Mouse (Mus musculus) limb, embryonic 15.5 days (tissue): ENCODE results near the gene Mogs. TPM values are rescaled to one million over a fixed set of nuclear protein-coding genes. Genes with fewer than 3 reads are reported as not detected.

Source experiments
- ATAC-seq: fragments of 200-750 bp; cut with Nextera tagmentation; 2 replicates; pipeline ENCODE4 v1.8.0; 2017; ENCODE audit warnings: low read depth, moderate TSS enrichment; ENCODE audit not compliant: insufficient number of reproducible peaks, low FRiP score, low TSS enrichment
- H3K27ac ChIP-seq: fragments of 300-500 bp; sonication (generic); 2 replicates; pipeline ENCODE4 v1.5.1; 2015; ENCODE audit warnings: moderate library complexity, mild to moderate bottlenecking, inconsistent platforms
- H3K27me3 ChIP-seq: fragments of 300-500 bp; sonication (generic); 2 replicates; pipeline ENCODE4 v1.6.1; 2015; ENCODE audit warnings: inconsistent platforms
- H3K36me3 ChIP-seq: fragments of 300-500 bp; sonication (generic); 2 replicates; pipeline ENCODE4 v1.6.1; 2015; ENCODE audit warnings: inconsistent platforms
- H3K4me1 ChIP-seq: fragments of 300-500 bp; sonication (generic); 2 replicates; pipeline ENCODE4 v1.6.1; 2015; ENCODE audit warnings: inconsistent platforms
- H3K4me2 ChIP-seq: fragments of 300-500 bp; sonication (generic); 2 replicates; pipeline ENCODE4 v1.6.1; 2015; ENCODE audit warnings: mild to moderate bottlenecking, inconsistent platforms
- H3K4me3 ChIP-seq: fragments of 300-500 bp; sonication (generic); 2 replicates; pipeline ENCODE4 v1.5.1; 2015; ENCODE audit warnings: mild to moderate bottlenecking, inconsistent platforms
- H3K9ac ChIP-seq: fragments of 300-500 bp; sonication (generic); 2 replicates; pipeline ENCODE4 v1.6.1; 2015; ENCODE audit warnings: inconsistent platforms
- H3K9me3 ChIP-seq: fragments of 300-500 bp; sonication (generic); 2 replicates; pipeline ENCODE4 v1.6.1; 2016; ENCODE audit warnings: inconsistent platforms
- WGBS: fragments of 180-500 bp; shearing (Covaris S2); methylation state at CpG from one replicate; pipeline ENCODE4 v1.1.7; 2015; 5-methylcytosine and 5-hydroxymethylcytosine counted together
- polyA plus RNA-seq: library from polyadenylated mRNA; unstranded; fragments of >200 nt; fragmentation: Nextera tagmentation; extraction: Ambion mirVana; gene quantifications from 2 replicates; pipeline ENCODE4 v1.2.1, GENCODE M21; 2015

Mogs gene
- polyA plus RNA-seq, 1 experiment from 2014 or later = 53.8 TPM

- Histone ChIP-seq H3K4me2 (peak overlapping the region; percentile 96), H3K36me3 (peaks cover 28% of the 10 kb centered on the region), H3K4me1 (peaks cover 16% of the 10 kb centered on the region), H3K4me3 (peak overlapping the region; percentile 74), H3K9ac (peak overlapping the region; percentile 71), H3K27ac (peak overlapping the region; percentile 92), H3K27me3 (peaks cover 42% of the 10 kb centered on the region), H3K9me3 (no peaks in the 10 kb centered on the region)
- under 1% methylated on average over 46 of the region's 46 CpGs for whole genome bisulfite sequencing
- ATAC-seq = peak; percentile 90
These were observed 36.9 kb upstream of the Mogs start for GRCm38 (mm10) chr6:83078324-83078858.

GRCm38 (mm10) chr6:83080210-83080609 lies 35.1 kb upstream of the Mogs start:
- Histone ChIP-seq H3K36me3 (peaks cover 28% of the 10 kb centered on the region), H3K4me1 (peaks cover 23% of the 10 kb centered on the region), H3K4me3 (no peak overlapping the region), H3K9me3 (no peaks in the 10 kb centered on the region), H3K4me2 (no peak overlapping the region), H3K27ac (no peak overlapping the region), H3K27me3 (peaks cover 42% of the 10 kb centered on the region), H3K9ac (no peak overlapping the region)
- ATAC-seq = no peak
- WGBS = 93% methylated on average over 5 of the region's 5 CpGs

- Histone ChIP-seq H3K4me3 (no peak overlapping the region), H3K27me3 (peaks cover 58% of the 10 kb centered on the region), H3K36me3 (peaks cover 28% of the 10 kb centered on the region), H3K9me3 (no peaks in the 10 kb centered on the region), H3K9ac (0 out of 2 replicates have a peak overlapping the region, but pooled peaks have one; percentile 4), H3K27ac (no peak overlapping the region), H3K4me2 (no peak overlapping the region), H3K4me1 (peaks cover 41% of the 10 kb centered on the region)
- WGBS = 26% methylated on average over 5 of the region's 5 CpGs
- ATAC-seq = no peak
These were observed 31.8 kb upstream of the Mogs start for GRCm38 (mm10) chr6:83083497-83083896.

GRCm38 (mm10) chr6:83084477-83084876 lies 30.8 kb upstream of the Mogs start:
- H3K36me3 ChIP-seq = peaks cover 28% of the 10 kb centered on the region
- no peak overlapping the region for H3K27ac ChIP-seq
- no peak overlapping the region for H3K4me2 ChIP-seq
- H3K4me3 ChIP-seq = no peak overlapping the region
- no peaks in the 10 kb centered on the region for H3K9me3 ChIP-seq
- peaks cover 33% of the 10 kb centered on the region for H3K4me1 ChIP-seq
- H3K27me3 ChIP-seq = peaks cover 65% of the 10 kb centered on the region
- 6% methylated on average over 6 of the region's 6 CpGs for WGBS
- no peak for ATAC-seq
- H3K9ac ChIP-seq = no peak overlapping the region

GRCm38 (mm10) chr6:83086121-83087035 lies 28.9 kb upstream of the Mogs start, which contains the start of gene Lbx2:
TSS of gene Lbx2 (plus strand) at chr6:83086367.
- ATAC-seq = no peak
- Histone ChIP-seq H3K36me3 (peaks cover 11% of the 10 kb centered on the region), H3K4me3 (peak within 1 kb of the TSS; percentile 24), H3K4me2 (peak within 1 kb of the TSS; percentile 47), H3K9ac (no peak within 1 kb of the TSS), H3K4me1 (peaks cover 32% of the 10 kb centered on the region), H3K27me3 (peaks cover 82% of the 10 kb centered on the region), H3K9me3 (no peaks in the 10 kb centered on the region), H3K27ac (no peak within 1 kb of the TSS)
- 3% methylated on average over 40 of the region's 42 CpGs for WGBS

GRCm38 (mm10) chr6:83087205-83087925 lies 27.9 kb upstream of the Mogs start:
- H3K4me1 ChIP-seq = peaks cover 32% of the 10 kb centered on the region
- ATAC-seq = no peak
- 0 out of 2 replicates have a peak, but pooled peaks cover 2% of the 10 kb centered on the region for H3K36me3 ChIP-seq
- H3K9ac ChIP-seq = 0 out of 2 replicates have a peak overlapping the region, but pooled peaks have one; percentile 11
- WGBS = 3% methylated on average over 47 of the region's 47 CpGs
- no peaks in the 10 kb centered on the region for H3K9me3 ChIP-seq
- H3K4me3 ChIP-seq = peak overlapping the region; percentile 24
- H3K27me3 ChIP-seq = peaks cover 81% of the 10 kb centered on the region
- H3K4me2 ChIP-seq = peak overlapping the region; percentile 39
- no peak overlapping the region for H3K27ac ChIP-seq

GRCm38 (mm10) chr6:83087926-83088260 lies 27.4 kb upstream of the Mogs start:
- H3K9me3 ChIP-seq = no peaks in the 10 kb centered on the region
- no peak overlapping the region for H3K27ac ChIP-seq
- H3K4me3 ChIP-seq = peak overlapping the region; percentile 24; the same call in 1 of the 2 replicates
- ATAC-seq = no peak
- no peak overlapping the region for H3K9ac ChIP-seq
- no peaks in the 10 kb centered on the region for H3K36me3 ChIP-seq
- peaks cover 81% of the 10 kb centered on the region for H3K27me3 ChIP-seq
- H3K4me2 ChIP-seq = peak overlapping the region; percentile 39
- peaks cover 32% of the 10 kb centered on the region for H3K4me1 ChIP-seq
- 13% methylated on average over 9 of the region's 9 CpGs for WGBS

- 35% methylated on average over 6 of the region's 6 CpGs for WGBS
- no peak overlapping the region for H3K27ac ChIP-seq
- ATAC-seq = no peak
These were observed 22.7 kb upstream of the Mogs start for GRCm38 (mm10) chr6:83092416-83093127.

GRCm38 (mm10) chr6:83095968-83096367 lies 19.3 kb upstream of the Mogs start:
- Histone ChIP-seq H3K4me3 (no peak overlapping the region), H3K4me2 (no peak overlapping the region), H3K9ac (no peak overlapping the region), H3K9me3 (no peaks in the 10 kb centered on the region), H3K27ac (no peak overlapping the region), H3K4me1 (no peaks in the 10 kb centered on the region), H3K27me3 (peaks cover 14% of the 10 kb centered on the region), H3K36me3 (no peaks in the 10 kb centered on the region)
- ATAC-seq = no peak
- 48% methylated on average over 6 of the region's 6 CpGs for WGBS

More at GRCm38 (mm10) chr6:83092416-83093127, 22.7 kb upstream of the Mogs start:
- Histone ChIP-seq H3K27me3 (peaks cover 46% of the 10 kb centered on the region), H3K9ac (no peak overlapping the region), H3K4me1 (peaks cover 6% of the 10 kb centered on the region), H3K4me2 (no peak overlapping the region), H3K4me3 (no peak overlapping the region), H3K9me3 (no peaks in the 10 kb centered on the region), H3K36me3 (no peaks in the 10 kb centered on the region)

GRCm38 (mm10) chr6:83098411-83098810 lies 16.9 kb upstream of the Mogs start:
- WGBS = 54% methylated on average over 2 of the region's 2 CpGs
- no peak overlapping the region for H3K4me2 ChIP-seq
- no peak overlapping the region for H3K27ac ChIP-seq
- no peaks in the 10 kb centered on the region for H3K36me3 ChIP-seq
- 0 out of 2 replicates have a peak, but pooled peaks cover 7% of the 10 kb centered on the region for H3K27me3 ChIP-seq
- ATAC-seq = no peak
- H3K9me3 ChIP-seq = no peaks in the 10 kb centered on the region
- no peak overlapping the region for H3K9ac ChIP-seq
- peaks cover 16% of the 10 kb centered on the region for H3K4me1 ChIP-seq
- H3K4me3 ChIP-seq = no peak overlapping the region

- Histone ChIP-seq H3K4me2 (peak within 1 kb of the TSS; percentile 93), H3K36me3 (no peaks in the 10 kb centered on the region), H3K27ac (peak within 1 kb of the TSS; percentile 86), H3K9ac (peak within 1 kb of the TSS; percentile 56), H3K4me3 (peak within 1 kb of the TSS; percentile 67), H3K27me3 (0 out of 2 replicates have a peak, but pooled peaks cover 3% of the 10 kb centered on the region), H3K4me1 (peaks cover 18% of the 10 kb centered on the region), H3K9me3 (no peaks in the 10 kb centered on the region)
- WGBS = under 1% methylated on average over 25 of the region's 25 CpGs
- peak; percentile 85 for ATAC-seq
These were observed 14.0 kb upstream of the Mogs start, which contains the start of the genes Ccdc142 and Gm42688 for GRCm38 (mm10) chr6:83101316-83101687. TSS of gene Ccdc142 (plus strand) at chr6:83101601. TSS of gene Gm42688 (plus strand) at chr6:83101617.
